Mouse (Mus musculus) 416B (cell line): Measurements from ENCODE around the gene Micu1.
A peak's percentile ranks its signal among the peaks of the same experiment; 100 is the strongest.

ENCODE experiments used
- DNase-seq: peaks from one replicate; pipeline ENCODE4 v3.0.0; 2011; ENCODE audit warnings: low read depth

The Micu1 gene

GRCm38 (mm10) chr10:59721555-59721954, 19.3 kb downstream of the Micu1 start:
- no peak for DNase-seq

DNA sequence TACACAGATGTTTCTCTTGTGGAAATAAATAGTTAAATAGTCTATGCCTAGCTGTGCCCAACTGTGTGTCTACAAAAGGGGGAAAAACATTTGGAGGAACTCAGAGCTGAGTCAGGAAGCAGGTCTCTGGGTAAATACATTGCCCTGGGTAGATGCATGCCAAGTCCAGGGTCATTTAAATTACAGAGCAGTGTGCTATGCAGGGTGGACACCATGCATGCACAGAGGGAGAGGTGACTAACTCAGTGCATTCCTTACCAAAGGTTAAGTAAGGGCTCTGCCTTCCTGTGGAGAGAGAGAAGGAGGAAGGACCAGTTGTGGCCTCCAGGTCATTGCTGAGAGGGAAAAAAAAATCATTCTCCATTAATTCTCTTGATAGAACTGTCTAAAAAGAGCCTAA, 22.4 kb downstream of the Micu1 start:
- DNase-seq, result peak; percentile 33

DNA sequence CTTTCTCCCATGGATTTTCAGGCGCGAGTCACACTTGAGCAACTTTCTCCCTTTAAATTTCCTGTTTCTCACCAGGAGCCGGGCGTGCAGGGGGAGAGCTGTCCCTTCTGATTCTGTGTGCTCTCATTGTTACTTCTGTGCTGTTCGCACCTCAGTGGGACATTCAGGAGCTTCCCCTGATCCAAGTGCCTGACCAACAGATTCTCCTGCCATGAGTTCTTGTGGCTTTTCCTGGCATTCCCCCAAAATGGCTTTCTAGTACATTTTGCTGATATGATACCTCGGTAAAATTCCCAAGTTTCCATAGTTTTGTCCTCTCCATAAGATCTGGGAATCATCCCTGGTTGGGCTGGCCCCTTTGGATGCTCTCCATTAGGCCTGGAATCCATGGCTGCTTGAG, 25.0 kb downstream of the Micu1 start:
- no peak for DNase-seq

GRCm38 (mm10) chr10:59729261-59729660, 27.0 kb downstream of the Micu1 start:
- DNase-seq, result no peak

DNA sequence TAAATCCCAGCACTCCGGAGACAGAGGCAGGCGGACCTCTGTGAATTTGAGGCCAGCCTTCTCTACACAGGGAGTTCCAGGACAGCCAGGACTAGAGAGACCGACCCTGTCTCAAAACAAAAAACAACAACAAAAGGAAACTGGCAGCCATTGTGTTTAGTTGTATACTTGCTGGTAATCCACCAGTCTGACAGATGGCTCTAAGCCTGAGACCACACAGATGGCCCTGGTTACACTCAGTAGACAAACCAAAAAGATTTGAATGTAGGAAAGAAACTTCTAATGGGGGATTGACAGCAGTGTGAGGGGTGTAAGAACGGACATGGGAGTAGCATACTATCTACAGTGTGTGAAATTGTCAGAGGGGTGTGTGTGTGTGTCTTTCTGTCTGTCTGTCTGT, 27.6 kb downstream of the Micu1 start:
- no peak for DNase-seq

DNA sequence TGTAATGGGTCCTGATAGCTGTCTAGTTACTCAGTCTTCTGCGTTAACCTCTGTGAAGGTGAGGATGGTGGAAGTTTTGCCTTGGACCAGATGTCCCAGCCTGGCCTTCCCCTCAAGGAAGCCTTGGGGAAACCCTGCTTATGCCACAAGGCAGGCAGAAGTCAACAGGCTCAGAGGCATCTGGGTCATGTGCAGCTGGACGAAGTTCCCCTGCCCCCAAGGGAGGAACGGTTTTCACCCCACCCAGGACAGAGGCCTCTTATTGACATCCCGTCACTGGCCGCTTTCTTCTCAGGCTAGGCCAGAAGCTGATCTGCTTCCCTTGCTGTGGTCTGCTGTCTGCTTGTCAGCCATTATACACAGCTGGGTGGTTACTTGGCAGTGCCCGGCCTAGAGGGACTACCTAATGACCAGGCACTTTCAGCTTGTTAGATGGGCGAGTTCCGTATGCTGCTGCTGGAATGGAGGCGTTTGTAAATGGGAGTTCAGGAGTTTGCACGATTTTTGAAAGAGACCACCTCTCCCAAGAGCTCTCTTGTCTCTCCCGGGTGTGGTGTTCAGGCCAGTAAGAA, 33.8 kb downstream of the Micu1 start:
- no peak for DNase-seq

DNA sequence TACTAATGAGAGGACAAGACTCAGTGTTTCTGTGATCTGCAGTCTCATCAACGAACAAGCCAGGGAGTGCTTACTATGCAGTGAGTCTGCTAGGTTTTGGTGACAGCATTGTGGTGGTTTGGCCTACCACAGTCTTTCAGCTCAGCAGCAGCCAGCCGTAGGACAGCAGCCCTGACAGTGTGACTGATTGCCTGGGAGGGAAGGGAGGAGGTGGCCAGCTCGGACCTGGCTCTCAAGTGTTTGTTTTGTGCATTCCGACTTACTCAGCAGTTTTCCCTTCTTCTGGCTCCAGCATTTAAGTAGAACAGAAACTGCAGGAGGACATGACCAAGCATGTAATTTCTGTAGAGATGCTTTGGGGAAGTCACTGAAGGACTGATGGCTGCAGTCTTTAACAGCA, 39.2 kb downstream of the Micu1 start:
- no peak for DNase-seq

DNA sequence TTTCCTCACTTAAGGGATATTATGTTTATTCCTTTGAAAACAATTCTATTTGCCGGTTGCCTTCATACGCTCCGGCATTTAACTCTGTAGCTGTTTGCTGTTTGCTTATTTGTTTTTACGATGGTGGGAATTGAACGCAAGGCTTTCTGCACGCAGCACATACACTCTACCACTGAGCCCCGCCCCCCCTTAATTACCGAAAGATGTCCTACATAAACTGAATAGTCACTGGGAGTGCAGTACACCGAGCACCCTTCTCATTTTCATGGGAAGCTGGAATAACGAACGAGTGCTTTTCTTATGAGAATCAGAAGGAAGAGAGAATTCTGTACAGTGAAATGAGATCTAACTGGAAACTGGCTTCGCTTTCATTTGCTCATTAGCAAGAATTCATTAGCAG, 41.1 kb downstream of the Micu1 start:
- DNase-seq, result no peak

GRCm38 (mm10) chr10:59743969-59744368, 41.7 kb downstream of the Micu1 start:
- no peak for DNase-seq

- no peak for DNase-seq
These were observed 45.1 kb downstream of the Micu1 start for GRCm38 (mm10) chr10:59747334-59747733.

GRCm38 (mm10) chr10:59748699-59749200, 46.5 kb downstream of the Micu1 start:
- no peak for DNase-seq

GRCm38 (mm10) chr10:59753538-59754069, 51.3 kb downstream of the Micu1 start:
- DNase-seq, result no peak

GRCm38 (mm10) chr10:59754104-59754503, 51.8 kb downstream of the Micu1 start:
- DNase-seq, result no peak

- DNase-seq, result no peak
These were observed 52.6 kb downstream of the Micu1 start for GRCm38 (mm10) chr10:59754901-59755300.

GRCm38 (mm10) chr10:59755681-59756080, 53.4 kb downstream of the Micu1 start:
- no peak for DNase-seq

DNA sequence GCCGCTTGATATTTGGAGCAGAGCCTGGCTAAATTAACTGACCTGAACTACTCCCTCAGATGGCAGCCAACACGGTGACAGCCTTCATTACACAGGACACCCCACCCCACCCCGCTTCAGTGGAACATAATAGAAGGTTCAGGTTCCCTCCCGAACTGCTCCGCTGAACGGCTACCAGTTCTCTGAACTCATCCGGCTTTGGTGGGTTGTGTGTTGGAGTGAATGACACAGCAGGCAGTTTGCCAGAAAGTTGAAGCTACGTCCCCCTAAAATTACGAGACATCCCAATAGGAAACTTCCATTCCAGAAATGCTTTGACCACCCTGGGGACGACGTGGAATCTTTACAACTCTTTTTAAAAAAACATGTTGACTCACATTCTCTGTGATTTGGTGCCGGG, 53.8 kb downstream of the Micu1 start:
- DNase-seq, result no peak

DNA sequence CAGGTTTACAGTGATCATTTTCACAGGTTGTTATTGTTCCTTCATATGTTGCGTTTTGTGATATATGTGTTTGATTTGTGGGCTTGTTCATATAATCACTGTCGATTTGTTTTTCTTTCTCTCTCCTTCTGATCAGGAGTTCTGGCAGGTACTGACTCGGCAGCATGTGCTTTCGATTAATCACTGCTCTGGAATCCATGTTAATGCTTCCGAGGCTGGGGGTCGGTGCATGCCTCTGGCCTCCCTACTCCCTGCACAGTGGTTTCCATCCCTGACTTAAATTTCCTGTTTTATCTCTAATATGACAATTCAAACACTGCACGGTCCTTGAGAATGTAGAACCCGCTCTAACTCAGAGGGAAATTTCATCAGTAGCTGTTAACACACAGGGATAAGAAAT, 54.3 kb downstream of the Micu1 start:
- DNase-seq, result no peak

DNA sequence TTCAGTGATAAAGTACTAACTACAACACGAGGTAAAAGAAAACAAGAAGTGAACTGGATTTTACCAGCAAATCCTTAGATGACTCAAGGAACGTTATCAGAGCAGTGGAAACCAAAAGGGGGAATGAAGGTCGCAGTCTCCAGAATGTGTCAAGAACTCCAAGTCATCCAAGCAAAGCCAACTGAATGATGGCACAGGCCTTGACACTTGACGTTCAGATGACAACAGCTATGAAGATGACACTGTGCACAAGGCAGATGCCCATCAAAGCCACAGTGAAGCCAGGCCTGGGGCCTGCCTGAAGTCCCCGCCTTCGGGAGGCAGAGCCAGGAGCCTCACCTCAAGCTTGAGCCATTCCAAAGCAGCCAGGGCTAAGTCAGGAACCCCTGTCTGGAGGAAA, 62.5 kb downstream of the Micu1 start:
- DNase-seq, result no peak

DNA sequence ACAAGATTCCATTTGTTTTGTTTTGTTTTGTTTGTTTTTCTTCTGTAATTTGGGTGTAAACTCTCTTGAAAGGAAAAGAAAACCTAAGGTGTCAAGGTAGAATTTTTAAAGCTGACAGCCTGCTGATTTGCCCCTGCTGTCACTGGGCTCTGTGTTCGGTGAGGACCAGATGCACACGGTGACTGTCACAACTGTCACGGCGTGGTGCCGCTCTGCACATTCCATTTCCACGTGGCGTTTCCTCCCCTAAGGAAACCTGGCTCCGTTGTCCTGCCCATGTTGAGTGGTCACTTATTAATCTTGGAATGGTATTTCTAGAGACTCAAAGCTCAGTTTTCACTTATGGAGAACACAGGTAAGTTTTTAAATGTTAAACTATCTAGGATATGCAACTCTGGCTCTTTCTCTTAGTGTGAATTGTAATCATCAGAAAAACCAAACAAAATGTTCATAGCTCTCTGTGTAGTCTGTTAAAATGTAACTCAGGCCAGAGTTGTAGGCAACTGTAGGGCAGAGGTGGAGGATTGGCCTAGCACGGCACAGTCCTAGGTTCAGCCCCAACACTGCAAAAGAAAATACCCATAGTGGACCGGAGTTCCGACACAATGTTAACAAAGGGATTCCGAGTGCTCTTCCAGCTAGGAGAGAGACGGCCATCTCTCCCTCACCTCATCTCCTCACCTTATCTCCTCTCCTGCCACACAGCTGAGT, 66.2 kb downstream of the Micu1 start:
- DNase-seq, result no peak

DNA sequence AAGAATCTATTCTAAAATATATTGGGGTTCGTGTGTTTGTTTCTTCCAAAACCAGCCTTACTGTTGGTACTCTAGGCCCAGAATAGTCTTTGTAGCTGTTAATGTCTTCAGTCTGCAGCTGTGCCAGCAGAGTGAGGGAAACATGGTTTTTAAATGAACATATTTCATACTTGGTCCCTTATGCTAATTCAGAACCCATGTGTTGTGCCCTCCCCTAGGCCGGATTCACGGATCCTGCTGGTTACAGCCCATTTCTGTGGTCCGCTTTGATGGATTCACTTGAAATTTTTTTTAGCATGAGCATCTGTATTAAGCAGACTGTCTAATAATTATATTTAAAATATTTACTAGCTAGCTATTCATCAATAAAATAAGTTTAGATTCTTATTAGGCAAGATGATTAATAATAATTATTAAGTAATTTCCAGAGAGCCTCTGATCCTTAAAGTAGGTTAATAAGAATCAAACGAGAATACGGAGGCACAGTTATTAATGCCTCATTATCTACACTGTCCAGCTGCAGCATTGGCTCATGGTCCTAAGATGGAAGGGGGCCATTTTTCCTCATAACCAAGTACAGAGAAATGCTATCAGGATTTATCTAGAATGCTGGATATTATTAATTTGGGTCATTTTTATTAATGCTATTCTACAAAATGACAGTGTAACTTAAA, 69.2 kb downstream of the Micu1 start:
- DNase-seq, result no peak

DNA sequence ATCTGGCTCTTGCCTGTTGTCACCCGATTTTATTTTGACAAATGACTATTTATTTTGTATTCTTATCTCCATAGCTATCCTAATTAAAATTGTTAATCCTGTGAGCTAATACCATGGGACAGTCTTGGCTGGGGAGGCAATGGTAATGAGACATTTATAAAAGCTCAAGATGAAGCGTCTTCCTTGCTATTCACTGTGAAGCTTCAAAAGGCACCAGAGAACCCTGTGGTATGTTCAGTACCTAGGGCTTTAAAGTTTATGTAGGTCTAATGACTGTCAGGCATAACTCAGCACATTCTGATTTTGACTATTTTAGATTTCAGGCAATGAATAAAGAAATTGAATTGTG, 69.7 kb downstream of the Micu1 start:
- no peak for DNase-seq

DNA sequence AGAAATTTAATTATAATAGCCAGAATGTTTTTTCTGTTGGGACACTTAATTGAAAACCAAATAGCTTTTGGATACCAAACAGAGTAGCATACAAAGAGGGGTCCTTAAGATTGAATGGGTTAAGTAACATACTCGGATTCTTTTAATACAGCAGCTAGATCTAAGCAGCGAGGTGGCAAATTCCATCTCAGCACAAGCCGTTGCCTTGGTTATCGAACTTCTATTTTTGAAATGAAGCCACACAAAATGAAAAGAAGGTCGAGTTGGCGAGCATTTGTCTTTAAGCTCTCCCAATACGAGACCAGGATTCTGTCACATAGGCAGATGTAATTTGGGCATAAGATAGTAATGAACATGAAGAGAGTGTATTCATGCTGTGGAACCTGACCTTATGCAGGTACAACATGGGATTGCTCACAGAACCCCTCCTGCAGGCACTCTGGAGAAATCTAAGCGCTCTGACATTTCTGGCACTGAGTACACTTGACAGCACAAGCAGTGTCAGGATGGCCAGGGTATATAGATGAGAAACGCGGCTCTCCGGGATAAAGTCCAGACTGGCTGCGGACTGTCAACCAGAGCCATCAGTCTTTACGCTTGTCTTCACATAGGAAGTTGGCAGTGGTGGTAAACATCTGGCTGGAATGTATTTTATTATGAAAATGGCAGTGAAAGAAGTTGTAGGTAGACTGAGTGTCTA, 71.3 kb downstream of the Micu1 start:
- DNase-seq, result no peak

- no peak for DNase-seq
These were observed 71.9 kb downstream of the Micu1 start for GRCm38 (mm10) chr10:59774141-59774534.
